Mouse (Mus musculus): ENCODE measurements at regions not wholly inside any gene's neighbourhood (a gene's known extent, or its start where the extent isn't known, plus 50 kb on each side); places are given as distances from the start of the nearest gene placed in this dataset.

DNA sequence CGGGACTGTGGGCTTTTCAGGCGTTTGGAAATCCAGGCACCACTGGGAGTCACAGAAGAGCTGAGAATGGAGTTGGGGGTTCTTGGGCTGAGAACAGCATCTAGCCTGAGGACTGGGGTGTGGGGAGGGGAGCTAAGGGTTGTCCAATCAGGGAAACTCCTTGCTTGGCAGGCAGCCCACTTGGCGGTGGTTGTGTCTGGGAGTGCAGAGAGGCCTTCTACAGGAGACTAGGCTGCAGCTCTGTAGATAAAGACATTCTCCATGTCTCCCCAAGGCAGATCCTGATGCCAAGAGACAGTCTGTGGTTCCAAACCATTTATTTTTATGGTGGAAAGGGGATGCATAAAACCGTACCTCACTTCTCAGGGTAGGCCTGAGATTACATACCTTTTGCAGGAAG lies 774.6 kb downstream of the Brinp1 start:
- peak in 1 of 2 experiments; percentile 25 for DNase-seq

DNA sequence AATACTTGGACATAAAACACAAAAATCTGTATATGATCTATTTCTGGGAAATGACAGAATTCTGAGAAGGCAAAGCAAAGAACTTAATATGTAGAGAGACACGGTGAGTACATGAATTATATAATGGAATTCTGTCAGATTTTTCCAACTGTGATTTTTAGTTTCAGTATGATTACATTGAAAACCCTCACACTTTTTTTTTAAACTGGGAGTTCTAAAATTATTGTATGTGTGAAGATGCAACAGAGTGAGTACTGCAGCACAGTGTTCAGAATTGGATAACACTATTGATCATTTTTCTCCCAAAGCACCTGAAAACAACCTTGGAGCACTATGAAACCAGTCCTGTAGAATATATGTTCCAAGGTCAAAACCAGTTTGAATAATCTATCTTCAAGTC lies 797.7 kb downstream of the Brinp1 start:
- no peak for DNase-seq

- DNase-seq = no peak
These were observed 805.6 kb downstream of the Brinp1 start for GRCm38 (mm10) chr4:68148483-68149069.

DNA sequence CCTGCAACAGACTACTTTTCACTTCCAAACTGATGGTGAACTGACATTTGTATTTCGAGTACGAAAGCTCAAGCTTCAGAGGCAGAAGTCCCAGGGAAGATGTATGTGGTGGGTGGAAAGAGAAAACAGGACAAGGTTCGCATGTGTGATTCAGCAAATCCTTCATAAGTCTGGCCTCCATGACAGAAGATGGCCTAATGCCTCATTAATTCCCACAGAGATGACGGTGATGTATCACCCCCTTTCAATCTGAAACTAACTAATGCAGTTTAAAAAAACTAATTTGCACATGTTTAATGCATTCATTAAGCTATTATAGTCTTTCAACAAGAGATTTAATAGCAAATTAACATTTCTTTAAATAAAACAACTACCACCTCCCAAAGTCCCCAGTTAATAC lies 826.1 kb downstream of the Brinp1 start:
- DNase-seq = no peak

- no peak for DNase-seq
These were observed 839.7 kb downstream of the Brinp1 start for GRCm38 (mm10) chr4:68114502-68114901.

DNA sequence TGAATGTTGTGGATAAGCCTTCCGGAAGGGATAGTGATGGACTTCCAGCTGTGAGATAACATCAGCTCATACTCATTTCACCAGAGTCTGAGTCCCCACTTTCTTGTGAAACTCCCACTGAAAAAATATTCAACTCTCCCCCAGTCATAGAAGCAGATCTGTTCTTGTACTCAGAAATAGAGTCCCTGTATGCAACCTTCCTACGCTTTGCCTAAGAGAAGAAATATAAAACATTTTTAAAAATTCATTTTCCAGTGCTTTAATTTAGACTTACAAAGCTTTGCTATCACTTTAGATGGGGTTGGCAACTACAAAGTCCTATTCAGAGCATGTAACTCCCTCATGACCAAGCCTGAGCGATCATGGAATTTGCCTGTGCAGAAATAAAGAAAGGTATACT lies 868.9 kb downstream of the Brinp1 start:
- DNase-seq = no peak

DNA sequence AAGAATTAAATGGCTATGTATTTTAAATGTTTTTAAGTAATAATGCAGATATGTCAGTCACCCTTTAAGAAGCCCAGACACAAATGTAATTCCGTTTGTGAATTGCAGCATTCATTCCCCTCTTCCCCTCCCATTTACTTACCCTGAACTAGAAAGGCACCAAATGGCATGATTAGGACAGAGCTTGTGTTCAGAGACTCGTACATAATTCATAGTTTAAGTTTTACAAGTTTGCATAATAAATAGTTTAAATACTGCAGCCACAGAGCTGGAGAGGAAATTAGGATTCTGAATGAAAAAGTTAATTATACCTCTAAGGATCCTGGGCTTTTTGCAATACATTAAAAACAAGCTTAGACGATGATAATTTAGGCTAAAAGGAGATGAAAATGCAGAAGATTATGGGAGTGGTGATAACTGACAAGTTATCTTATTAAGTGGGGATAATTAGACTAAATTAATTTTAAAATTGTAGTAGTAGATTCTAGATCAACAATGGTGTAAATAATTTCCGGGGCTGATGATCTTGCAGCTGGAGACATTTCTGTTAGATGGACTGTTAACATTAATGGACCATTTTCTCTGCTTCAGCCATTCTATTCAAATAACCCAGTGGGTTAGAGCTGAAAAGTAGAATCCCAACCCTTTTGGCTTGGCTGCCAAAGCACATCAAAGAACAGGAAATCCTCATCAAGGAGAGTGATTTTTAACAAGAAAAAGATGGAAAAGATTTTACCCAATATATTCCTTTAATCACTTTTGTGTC lies 897.2 kb downstream of the Brinp1 start:
- DNase-seq = no peak

DNA sequence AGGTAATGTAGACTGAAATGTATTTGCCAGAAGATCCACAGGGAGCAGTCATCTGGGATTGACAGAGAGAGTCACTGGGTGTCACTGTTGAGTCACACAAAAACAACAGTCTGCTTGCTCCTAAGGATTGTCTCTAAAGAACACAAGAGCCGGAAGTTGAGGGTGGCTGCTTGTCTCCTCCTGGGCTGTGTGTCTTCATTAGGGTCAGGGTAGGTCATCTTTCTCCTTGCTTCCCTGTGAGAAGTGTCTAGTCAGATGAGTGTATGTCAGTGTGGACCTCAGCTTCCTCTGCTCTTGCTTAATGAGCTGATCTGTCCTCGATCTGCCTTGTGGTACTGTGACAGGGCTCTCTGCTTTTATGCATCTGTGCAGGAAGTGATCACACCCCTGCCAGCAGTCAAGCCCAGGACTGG lies 931.3 kb downstream of the Brinp1 start:
- DNase-seq = peak in 1 of 2 experiments; percentile 7

DNA sequence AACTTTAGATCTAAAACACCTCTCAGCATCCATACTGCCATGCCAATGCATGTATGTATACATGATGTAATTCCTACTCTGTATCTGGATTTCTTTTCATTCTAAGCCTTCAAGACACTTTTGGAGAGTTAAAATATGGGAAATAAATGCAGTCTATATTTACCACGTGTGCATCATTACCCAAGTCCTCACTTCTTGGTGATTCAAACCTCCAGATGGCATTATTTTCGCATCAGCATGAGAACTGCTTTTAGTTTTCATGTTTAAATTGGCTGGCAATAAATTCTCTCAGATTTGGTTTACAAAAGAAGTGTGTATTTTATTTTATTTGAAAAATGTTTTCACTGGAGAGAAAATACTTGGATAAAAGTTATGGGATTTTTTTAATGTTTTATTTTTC lies 942.8 kb downstream of the Brinp1 start:
- DNase-seq = no peak

DNA sequence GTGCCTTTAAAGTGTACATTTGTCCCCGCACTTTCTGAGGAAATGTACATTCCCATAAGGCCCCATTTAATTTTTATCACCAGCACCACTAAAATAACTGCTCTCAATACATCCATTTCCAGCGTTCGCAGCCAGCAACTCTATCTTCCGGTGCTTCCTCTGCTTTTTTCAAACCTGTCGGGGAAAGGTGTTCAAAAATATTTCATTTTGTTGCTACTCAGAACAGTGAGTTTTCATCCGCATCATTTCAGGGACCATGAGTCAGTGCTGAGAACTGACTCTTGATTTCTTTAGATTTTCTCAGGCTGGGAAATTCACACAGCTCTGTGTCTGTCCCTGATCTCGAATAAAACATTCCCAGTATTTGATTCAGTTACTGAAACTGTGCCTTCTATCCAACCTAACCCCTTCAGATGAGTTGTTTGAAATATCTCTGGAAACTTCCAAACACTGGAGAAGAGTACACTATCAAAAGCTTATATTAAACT lies 959.4 kb downstream of the Brinp1 start:
- DNase-seq = no peak

DNA sequence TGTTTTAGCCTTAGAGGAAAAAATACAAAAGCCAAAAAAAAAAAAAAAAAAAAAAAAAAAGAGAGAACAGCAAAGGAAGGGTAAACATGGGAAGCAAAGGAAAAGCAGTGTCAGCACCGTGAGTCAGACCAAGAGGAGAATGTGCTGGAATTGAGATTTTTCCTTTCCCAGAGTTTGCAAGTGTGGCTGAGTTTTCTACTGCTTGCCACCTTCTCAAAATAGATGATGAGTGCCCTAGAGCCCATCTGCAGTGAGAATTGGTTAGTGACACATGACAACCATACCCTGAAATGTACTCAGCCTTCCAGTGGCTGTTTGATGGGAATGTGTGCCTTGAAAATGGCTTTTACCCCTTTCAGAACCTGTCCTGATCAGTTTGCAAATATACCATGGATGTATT lies 990.7 kb downstream of the Brinp1 start:
- no peak for DNase-seq

- no peak for DNase-seq
These were observed 1006.2 kb downstream of the Brinp1 start for GRCm38 (mm10) chr4:67948000-67948399.

GRCm38 (mm10) chr4:67932481-67932880 lies 1021.7 kb downstream of the Brinp1 start:
- DNase-seq = no peak

DNA sequence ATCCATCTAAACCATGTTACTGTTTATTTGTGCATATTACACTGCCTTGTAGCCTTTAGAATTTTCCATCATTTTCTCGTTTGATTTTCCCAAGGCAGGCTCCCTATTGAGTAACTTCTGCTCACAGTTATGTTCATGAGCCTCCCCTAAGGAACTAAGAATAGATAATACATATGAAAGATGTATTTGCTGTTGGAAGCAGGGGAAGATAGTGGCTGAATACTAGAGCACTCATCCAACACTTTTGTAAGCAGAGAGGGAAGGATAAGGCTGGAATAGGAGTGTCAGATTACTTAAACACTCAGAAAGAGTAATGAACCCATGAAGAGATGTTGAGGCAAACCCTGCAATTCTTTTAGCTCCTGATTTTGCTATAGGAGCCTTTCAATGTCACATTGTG lies 1055.1 kb downstream of the Brinp1 start:
- DNase-seq = no peak

DNA sequence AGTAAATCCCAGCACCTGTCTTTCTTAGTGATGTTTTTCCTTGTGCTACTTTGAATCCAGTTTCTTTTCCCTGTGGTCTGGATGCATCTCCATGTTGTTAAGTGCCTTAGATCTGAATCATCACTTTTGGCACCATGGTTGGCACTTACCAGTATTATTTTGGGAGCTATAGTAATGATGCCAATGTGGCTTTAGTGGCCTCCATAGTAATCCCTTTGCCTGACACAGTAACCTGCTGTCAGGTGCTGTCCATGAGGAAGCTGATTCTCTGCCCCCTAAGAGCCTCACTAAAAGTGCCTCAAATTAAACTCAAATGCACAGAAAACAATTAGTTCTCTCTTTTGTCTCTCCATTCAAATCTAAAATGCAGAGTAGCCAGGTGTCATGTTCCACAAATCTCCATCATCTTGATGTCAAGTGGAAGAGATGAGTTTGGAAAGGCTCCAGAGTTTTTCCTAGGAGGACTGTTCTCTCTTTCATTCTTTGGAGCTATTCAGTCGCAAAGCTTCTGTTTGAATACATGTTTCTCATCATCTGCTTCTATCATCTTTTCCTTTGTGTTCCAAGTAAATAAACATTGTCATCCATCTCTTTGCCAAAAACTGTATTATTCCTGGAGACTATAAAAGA lies 1062.1 kb downstream of the Brinp1 start:
- no peak for DNase-seq

DNA sequence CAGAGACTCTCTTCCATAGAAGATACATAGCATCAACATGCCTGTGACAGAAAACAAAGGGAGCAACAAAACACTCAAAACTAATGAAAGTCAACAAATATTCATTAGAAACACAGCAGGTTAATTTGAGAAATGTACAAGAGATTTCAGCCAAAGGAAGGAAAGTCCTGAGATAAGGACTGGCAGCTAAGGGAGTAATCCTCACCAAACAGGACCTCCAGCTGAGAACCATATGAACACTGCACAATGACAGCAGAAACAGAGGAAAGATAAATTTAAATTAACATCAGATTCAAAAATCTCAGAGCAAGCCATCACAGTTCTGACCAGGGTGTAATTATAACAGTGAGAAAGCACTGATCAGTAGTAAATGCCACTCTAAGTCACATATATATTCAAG lies 1060.6 kb downstream of the Tlr4 start:
- no peak for DNase-seq

- DNase-seq = peak; percentile 25 to 46
These were observed 1057.8 kb downstream of the Tlr4 start for GRCm38 (mm10) chr4:67885204-67885603.

GRCm38 (mm10) chr4:67862218-67862617 lies 1034.8 kb downstream of the Tlr4 start:
- DNase-seq = no peak

DNA sequence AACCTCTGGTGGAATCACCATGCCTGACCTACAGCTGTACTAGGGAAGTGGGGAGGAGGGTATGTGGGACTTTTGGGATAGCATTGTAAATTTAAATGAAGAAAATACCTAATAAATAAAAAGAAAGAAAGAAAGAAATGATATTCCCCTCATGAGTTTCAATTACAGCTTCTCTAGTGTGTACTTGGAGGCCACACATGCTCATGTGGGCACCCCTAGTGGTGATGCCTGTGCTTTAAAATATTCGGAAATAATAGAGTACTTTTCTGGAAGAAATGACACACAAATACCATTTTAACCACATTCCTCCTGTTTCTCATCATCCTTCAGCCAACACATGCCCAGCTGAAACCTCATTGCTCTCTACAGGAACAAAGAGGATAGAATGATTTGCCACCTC lies 1034.4 kb downstream of the Tlr4 start:
- no peak for DNase-seq

- DNase-seq = no peak
These were observed 1025.6 kb downstream of the Tlr4 start for GRCm38 (mm10) chr4:67853001-67853400.

GRCm38 (mm10) chr4:67833397-67833796 lies 1006.0 kb downstream of the Tlr4 start:
- DNase-seq = no peak

DNA sequence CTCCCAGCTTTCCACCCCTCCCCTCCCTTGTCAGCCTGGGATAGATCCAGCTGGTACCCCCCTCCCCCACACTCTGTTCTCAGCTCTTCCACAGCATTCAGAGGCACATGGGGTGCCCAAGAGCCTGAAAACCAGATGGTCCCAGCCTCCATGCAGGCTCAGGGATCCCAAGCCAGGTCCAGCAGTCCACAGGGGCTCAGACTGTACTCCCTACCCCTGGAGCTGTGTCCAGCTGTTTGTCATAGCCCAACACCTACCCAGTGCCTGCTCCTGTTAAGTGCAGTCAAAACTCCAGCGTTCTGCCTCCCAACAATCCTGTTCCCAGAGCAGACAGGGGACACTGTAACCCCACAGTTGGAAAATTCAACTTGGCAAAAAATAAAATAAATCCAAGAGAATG lies 998.1 kb downstream of the Tlr4 start:
- DNase-seq = no peak

GRCm38 (mm10) chr4:67796050-67796449 lies 968.7 kb downstream of the Tlr4 start:
- DNase-seq = no peak
